12 mouse cellular contexts compared by ENCODE assay signal in genomic region chr12:77262650-77263049, GRCm38 (mm10). TPM values are rescaled to one million over a fixed set of nuclear protein-coding genes. Genes with fewer than 3 reads are reported as not detected.
DNase-seq lines count a peak whose midpoint lies in the region; ATAC-seq and TF ChIP-seq lines count a peak whose summit lies in the region.
"Had no signal": no experiment of that assay in that cellular context is flagged by ENCODE, and none has a peak within 500 bp of the region (broad histone marks: within the 10 kb centered on the region; RNA-seq: fewer than 3 reads in every experiment).

No protein-coding gene starts in this region.

- no peaks in the 10 kb centered on the region for H3K27me3 ChIP-seq in liver, postnatal 0 days (ENCODE audit: insufficient read depth, low read length)
- no peaks in the 10 kb centered on the region for H3K27me3 ChIP-seq in lung, postnatal 0 days (replicated peaks; ENCODE audit: insufficient read depth, low read length)
- no peaks in the 10 kb centered on the region for H3K27me3 ChIP-seq in forebrain, embryonic 16.5 days (replicated peaks; ENCODE audit: control insufficient read depth, insufficient read depth, low read length)
- H3K27me3 ChIP-seq: embryonic facial prominence, embryonic 15.5 days had no signal

- DNase-seq in adrenal gland, adult 2 months: peak; percentile 8
- DNase-seq in adrenal gland, adult 8-10 months: no peak
- DNase-seq in liver, postnatal 0 days: no peak
- DNase-seq in liver: no peak
- peak; percentile 8 for DNase-seq in lung, postnatal 0 days (ENCODE audit: low spot score)
- peak; percentile 27 to 39 for DNase-seq in thymus, postnatal 36 days
- DNase-seq in layer of hippocampus, adult 18-20 months (ENCODE audit: low spot score in 2 of 2): no peak
- DNase-seq: gastrocnemius, postnatal 25 days; right cerebral cortex, postnatal 4 days had no signal

- no peaks in the 10 kb centered on the region for H3K4me1 ChIP-seq in liver, postnatal 0 days (ENCODE audit: insufficient read depth)
- H3K4me1 ChIP-seq in lung, postnatal 0 days (ENCODE audit: insufficient read depth, low read depth, low read length): no peaks in the 10 kb centered on the region
- no peaks in the 10 kb centered on the region for H3K4me1 ChIP-seq in forebrain, embryonic 16.5 days (replicated peaks; ENCODE audit: control insufficient read depth, insufficient read depth, low read length)
- H3K4me1 ChIP-seq: embryonic facial prominence, embryonic 15.5 days had no signal

- H3K4me3 ChIP-seq in liver, postnatal 0 days (ENCODE audit: low read depth, low read length): no peak overlapping the region
- H3K4me3 ChIP-seq in lung, postnatal 0 days (ENCODE audit: low read depth, low read length): no peak overlapping the region
- no peak overlapping the region for H3K4me3 ChIP-seq in forebrain, embryonic 16.5 days (replicated peaks; ENCODE audit: low read length)
- H3K4me3 ChIP-seq: embryonic facial prominence, embryonic 15.5 days had no signal

- H3K9me3 ChIP-seq in liver, postnatal 0 days (ENCODE audit: low read length): no peaks in the 10 kb centered on the region
- H3K9me3 ChIP-seq in lung, postnatal 0 days (ENCODE audit: low read length): no peaks in the 10 kb centered on the region
- H3K9me3 ChIP-seq in forebrain, embryonic 16.5 days (ENCODE audit: control insufficient read depth, low read length): no peaks in the 10 kb centered on the region
- H3K9me3 ChIP-seq: embryonic facial prominence, embryonic 15.5 days had no signal

- no peak for ATAC-seq in liver, postnatal 0 days
- no peak for ATAC-seq in lung, postnatal 0 days
- no peak for ATAC-seq in forebrain, embryonic 16.5 days

- no peak for TF ChIP-seq EP300 in liver, postnatal 0 days (IDR thresholded peaks at IDR 0.05; ENCODE audit: low read depth)
- no peak for TF ChIP-seq EP300 in lung, postnatal 0 days (IDR thresholded peaks at IDR 0.05)

- no peaks in the 10 kb centered on the region for H3K36me3 ChIP-seq in liver, postnatal 0 days (replicated peaks; ENCODE audit: insufficient read depth, low read length)
- no peaks in the 10 kb centered on the region for H3K36me3 ChIP-seq in lung, postnatal 0 days (ENCODE audit: insufficient read depth, low read length)
- H3K36me3 ChIP-seq in forebrain, embryonic 16.5 days (ENCODE audit: control insufficient read depth, insufficient read depth): no peaks in the 10 kb centered on the region
- H3K36me3 ChIP-seq: embryonic facial prominence, embryonic 15.5 days had no signal

- peak; percentile 49 for TF ChIP-seq CTCF in liver, postnatal 0 days (IDR thresholded peaks at IDR 0.05; ENCODE audit: low read depth)
- TF ChIP-seq CTCF in lung, postnatal 0 days (IDR thresholded peaks at IDR 0.05): peak; percentile 45

- no peak overlapping the region for H3K27ac ChIP-seq in liver, postnatal 0 days (ENCODE audit: low read depth)
- H3K27ac ChIP-seq in lung, postnatal 0 days (ENCODE audit: low read length): no peak overlapping the region
- H3K27ac ChIP-seq in forebrain, embryonic 16.5 days (ENCODE audit: low read length): no peak overlapping the region
- H3K27ac ChIP-seq: embryonic facial prominence, embryonic 15.5 days; hindbrain, embryonic 14.5 days had no signal

- no peak overlapping the region for H3K9ac ChIP-seq in liver, postnatal 0 days (replicated peaks)
- H3K9ac ChIP-seq in lung, postnatal 0 days (replicated peaks; ENCODE audit: low read depth): no peak overlapping the region
- H3K9ac ChIP-seq in forebrain, embryonic 16.5 days (replicated peaks; ENCODE audit: low read depth, low read length): no peak overlapping the region
- H3K9ac ChIP-seq: embryonic facial prominence, embryonic 15.5 days; hindbrain, embryonic 14.5 days had no signal

- H3K4me2 ChIP-seq in liver, postnatal 0 days (ENCODE audit: low read depth, low read length): no peak overlapping the region
- H3K4me2 ChIP-seq in lung, postnatal 0 days (replicated peaks; ENCODE audit: low read depth, low read length): no peak overlapping the region
- no peak overlapping the region for H3K4me2 ChIP-seq in forebrain, embryonic 16.5 days (ENCODE audit: low read length)
- H3K4me2 ChIP-seq: embryonic facial prominence, embryonic 15.5 days; hindbrain, embryonic 14.5 days had no signal

RNA-seq across cellular contexts. Expression of gene Fut8, which starts 24.7 kb away (rescaled TPM):
- 10 to 100 TPM; 35.9 to 43.7 TPM for total RNA-seq in adrenal gland, adult 2 months (2021)
- 11.6 and 18.5 TPM in 2 replicates for polyA plus RNA-seq in adrenal gland, adult 2 months (2012; rRNA removed)
- 10 to 100 TPM; 38.1 to 45.6 (median 39.2) TPM for total RNA-seq in adrenal gland, adult 8-10 months (2022)
- polyA plus RNA-seq in liver, postnatal 0 days (2015; fragmentation: Nextera tagmentation; extraction: Ambion mirVana): 8.2 and 8.6 TPM in 2 replicates
- polyA plus RNA-seq in lung, postnatal 0 days (2015; fragmentation: Nextera tagmentation; extraction: Ambion mirVana): 31.4 and 35.9 TPM in 2 replicates
- total RNA-seq in layer of hippocampus, adult 18-20 months (2021): 10 to 100 TPM; 72.0 to 74.4 TPM
- polyA plus RNA-seq in forebrain, embryonic 16.5 days (2015; fragmentation: Nextera tagmentation; extraction: Ambion mirVana): 36.6 and 37.9 TPM in 2 replicates

Comparison
In these comparisons a context has a peak if more than half of its experiments do, and no peak if none do; other contexts are left out.
1. DNase-seq: peak in adrenal gland, adult 2 months (single experiment), lung, postnatal 0 days (single experiment) and thymus, postnatal 36 days (2 of 2); none in adrenal gland, adult 8-10 months (single experiment), liver, postnatal 0 days (single experiment), liver (single experiment) and layer of hippocampus, adult 18-20 months (0 of 2).